Comparison of ENCODE assay signal across 8 mouse cellular contexts in the genomic region with DNA sequence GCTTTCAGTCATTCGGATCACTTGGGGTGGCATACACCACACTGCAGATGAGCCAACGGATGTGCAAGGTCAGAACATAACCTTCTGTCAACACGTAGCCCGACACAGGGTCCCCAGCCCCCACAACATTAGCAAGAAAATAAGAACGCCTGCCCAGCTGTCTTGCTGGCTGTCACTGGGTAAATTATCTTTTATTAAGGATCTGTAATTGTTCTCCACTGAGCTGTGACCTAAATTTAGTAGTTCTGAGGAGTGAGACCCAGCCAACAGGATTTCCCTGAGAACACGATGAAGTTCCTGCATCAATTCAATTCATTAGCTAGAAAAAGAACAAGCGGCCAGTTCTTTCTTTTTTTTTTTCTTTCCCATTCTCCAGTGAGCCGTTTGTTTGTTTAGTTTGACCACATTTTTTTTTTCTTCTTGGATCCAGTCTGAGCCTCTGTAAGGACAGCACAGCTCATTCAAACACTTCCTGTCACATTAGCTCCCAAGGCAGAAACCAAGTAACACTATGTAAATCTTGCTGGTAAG.
A peak's percentile ranks its signal among the peaks of the same experiment; 100 is the strongest.
DNase-seq lines count a peak whose midpoint lies in the region; ATAC-seq lines count a peak whose summit lies in the region.

No protein-coding gene starts in this region.

- intact Hi-C loops in gastrocnemius, postnatal 14 days (cut with DNase I; ENCODE audit: low total_unique reads), result no loop called here

- H3K9ac ChIP-seq in heart, embryonic 12.5 days, result no peak overlapping the region
- no peak overlapping the region for H3K9ac ChIP-seq in kidney, embryonic 15.5 days

- no peak overlapping the region for H3K4me3 ChIP-seq in heart, embryonic 12.5 days
- no peak overlapping the region for H3K4me3 ChIP-seq in kidney, embryonic 15.5 days (replicated peaks)

- H3K27me3 ChIP-seq in heart, embryonic 12.5 days (replicated peaks), result no peaks in the 10 kb centered on the region
- H3K27me3 ChIP-seq in kidney, embryonic 15.5 days, result no peaks in the 10 kb centered on the region

- peak overlapping the region; percentile 41; the same call in 1 of the 2 replicates for H3K27ac ChIP-seq in heart, embryonic 12.5 days (ENCODE audit: poor library complexity, severe bottlenecking)
- peak overlapping the region; percentile 78 for H3K27ac ChIP-seq in kidney, embryonic 15.5 days

- H3K4me2 ChIP-seq in heart, embryonic 12.5 days, result no peak overlapping the region
- peak overlapping the region; percentile 19; the same call in 1 of the 2 replicates for H3K4me2 ChIP-seq in kidney, embryonic 15.5 days

- H3K9me3 ChIP-seq in heart, embryonic 12.5 days (replicated peaks), result no peaks in the 10 kb centered on the region
- no peaks in the 10 kb centered on the region for H3K9me3 ChIP-seq in kidney, embryonic 15.5 days (replicated peaks)

- H3K4me1 ChIP-seq in heart, embryonic 12.5 days (replicated peaks), result peaks cover 8% of the 10 kb centered on the region
- peaks cover 13% of the 10 kb centered on the region for H3K4me1 ChIP-seq in kidney, embryonic 15.5 days

- 15% methylated on average over 8 of the region's 8 CpGs for WGBS in heart, embryonic 12.5 days
- 7% methylated on average over 8 of the region's 8 CpGs for WGBS in kidney, embryonic 15.5 days

- peak; percentile 76 for DNase-seq in adipocyte (ENCODE audit: low spot score)
- DNase-seq in brain, embryonic 18.5 days (ENCODE audit: low read depth, low spot score), result peak; percentile 22
- peak; percentile 35 for DNase-seq in lung, postnatal 36 days
- DNase-seq in gastrocnemius, postnatal 14 days, result no peak
- no peak for DNase-seq in gastrocnemius, postnatal 25 days

- no peaks in the 10 kb centered on the region for H3K36me3 ChIP-seq in heart, embryonic 12.5 days
- no peaks in the 10 kb centered on the region for H3K36me3 ChIP-seq in kidney, embryonic 15.5 days

- ATAC-seq in heart, embryonic 12.5 days (ENCODE audit: insufficient number of reproducible peaks, low FRiP score), result peak; percentile 42; the same call in 1 of the 2 replicates
- ATAC-seq in kidney, embryonic 15.5 days (replicated peaks; ENCODE audit: low FRiP score), result peak; percentile 90
- ATAC-seq in cerebellum, adult (ENCODE audit: insufficient number of reproducible peaks, low FRiP score, low TSS enrichment), result no peak

Comparison
In these comparisons a context has a peak if more than half of its experiments do, and no peak if none do; other contexts are left out.
1. DNase-seq: peak in adipocyte (single experiment), brain, embryonic 18.5 days (single experiment) and lung, postnatal 36 days (single experiment); none in gastrocnemius, postnatal 14 days (single experiment) and gastrocnemius, postnatal 25 days (single experiment).